Mouse (Mus musculus) retina, postnatal 7 days (tissue): ENCODE measurements at regions not wholly inside any gene's neighbourhood (a gene's known extent, or its start where the extent isn't known, plus 50 kb on each side); places are given as distances from the start of the nearest gene placed in this dataset.

Experiments
- DNase-seq: peaks from one replicate; pipeline ENCODE4 v3.0.0-alpha.2; 2012; ENCODE audit warnings: low read depth, low spot score

DNA sequence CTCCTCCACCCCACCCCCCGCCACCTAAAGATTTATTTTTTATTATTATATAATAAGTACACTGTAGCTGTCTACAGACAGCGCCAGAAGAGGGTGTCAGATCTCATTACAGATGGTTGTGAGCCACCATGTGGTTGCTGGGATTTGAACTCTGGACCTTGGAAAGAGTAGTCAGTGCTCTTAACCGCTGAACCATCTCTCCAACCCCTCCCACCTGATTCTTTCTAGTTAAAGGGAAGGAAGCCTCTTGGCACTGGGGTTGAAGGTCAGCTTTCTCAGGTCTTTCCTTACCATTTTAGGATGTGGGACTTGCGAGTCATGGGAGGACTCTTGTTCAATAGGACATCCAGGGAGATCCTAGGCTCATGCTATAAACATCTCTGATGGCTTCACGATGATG is 54.7 kb downstream of the Hes1 start:
- no peak for DNase-seq

GRCm38 (mm10) chr16:30120330-30121265 is 56.4 kb downstream of the Hes1 start:
- DNase-seq = no peak

GRCm38 (mm10) chr16:30121596-30121995 is 57.4 kb downstream of the Hes1 start:
- DNase-seq = no peak

DNA sequence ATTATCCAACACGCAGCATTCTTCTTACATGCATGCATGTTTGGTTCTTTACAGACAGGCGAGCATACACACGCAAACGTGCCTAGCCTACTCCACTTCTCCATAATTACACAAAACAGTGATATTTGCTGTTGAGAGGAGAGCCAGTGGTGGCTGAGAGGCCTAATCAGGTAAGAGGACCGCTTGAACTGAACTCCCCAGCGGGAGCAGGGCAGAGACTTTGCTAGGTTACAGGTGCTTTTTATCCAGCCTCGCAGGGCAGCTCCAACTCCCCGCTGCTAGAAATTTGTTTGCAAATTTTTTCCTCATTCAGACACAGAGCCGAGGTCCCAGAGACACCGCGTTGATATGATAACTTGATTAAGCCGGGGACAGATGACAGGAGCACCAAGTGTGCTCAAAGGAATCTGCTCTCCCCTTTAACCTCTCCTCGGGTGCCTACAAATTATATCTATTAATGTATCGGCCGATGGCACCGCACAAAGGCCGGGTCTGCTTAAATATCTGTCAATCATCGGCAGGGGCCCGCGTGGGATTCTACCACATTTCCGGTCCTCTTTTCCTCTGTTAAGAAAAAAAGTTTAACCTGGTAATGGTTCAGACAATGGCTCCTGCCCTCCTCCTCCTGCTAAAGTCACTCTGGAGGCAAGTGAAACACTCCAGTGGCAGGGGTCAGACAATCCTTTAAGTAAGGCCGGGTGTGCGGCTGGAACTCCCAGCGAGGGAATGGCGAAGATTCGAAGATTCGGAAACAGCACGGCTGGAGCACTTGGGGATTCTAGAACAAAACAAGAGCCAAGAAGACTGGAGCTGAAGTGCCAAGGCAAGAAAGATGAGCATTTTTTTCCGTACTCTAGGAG is 58.3 kb downstream of the Hes1 start:
- no peak for DNase-seq

GRCm38 (mm10) chr16:30127015-30127414 is 62.8 kb downstream of the Hes1 start:
- DNase-seq = no peak

- DNase-seq = no peak
These were observed 64.6 kb downstream of the Hes1 start for GRCm38 (mm10) chr16:30128787-30129186.

DNA sequence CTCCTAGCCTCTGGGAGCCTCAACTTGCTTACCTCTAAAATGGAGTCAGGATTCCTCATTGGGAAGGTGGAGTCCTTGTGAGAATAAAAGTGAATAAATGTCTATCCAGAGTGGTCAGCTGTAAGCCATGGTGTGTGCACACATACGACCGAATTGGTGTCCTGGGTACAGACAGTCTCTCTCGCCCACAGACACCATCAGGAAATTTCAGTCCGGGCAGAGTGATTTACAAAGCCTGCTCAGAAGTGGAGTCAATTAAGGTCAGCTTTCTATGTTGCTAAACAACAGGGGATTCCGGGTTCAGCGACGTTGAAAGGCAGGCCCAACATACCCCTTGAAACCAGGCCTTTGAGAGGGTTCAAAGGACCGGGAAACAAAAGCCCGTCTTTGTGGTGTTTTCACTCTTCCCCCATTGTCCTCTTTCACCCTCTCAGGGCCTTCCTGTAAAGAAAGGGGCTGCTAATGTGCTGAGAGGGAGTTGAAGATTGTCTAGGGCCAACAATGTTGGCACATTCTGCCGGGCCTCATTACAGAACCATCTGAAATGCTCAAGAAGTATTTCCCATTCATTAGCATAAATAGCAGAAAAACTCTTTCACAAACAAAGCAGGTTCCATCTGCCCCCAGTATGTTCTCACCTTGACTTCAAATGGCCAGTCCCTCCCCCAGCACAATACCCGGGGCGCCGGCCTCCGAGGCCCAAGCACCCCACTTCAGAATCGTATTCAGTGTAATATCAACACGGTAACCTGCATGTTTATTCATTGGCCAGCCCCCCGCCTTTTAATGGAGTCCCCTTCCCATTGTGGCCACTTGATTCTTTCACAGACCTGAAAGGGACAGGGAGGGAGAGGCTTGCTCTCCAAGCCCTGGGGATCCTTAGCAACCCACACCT is 65.3 kb downstream of the Hes1 start:
- no peak for DNase-seq

DNA sequence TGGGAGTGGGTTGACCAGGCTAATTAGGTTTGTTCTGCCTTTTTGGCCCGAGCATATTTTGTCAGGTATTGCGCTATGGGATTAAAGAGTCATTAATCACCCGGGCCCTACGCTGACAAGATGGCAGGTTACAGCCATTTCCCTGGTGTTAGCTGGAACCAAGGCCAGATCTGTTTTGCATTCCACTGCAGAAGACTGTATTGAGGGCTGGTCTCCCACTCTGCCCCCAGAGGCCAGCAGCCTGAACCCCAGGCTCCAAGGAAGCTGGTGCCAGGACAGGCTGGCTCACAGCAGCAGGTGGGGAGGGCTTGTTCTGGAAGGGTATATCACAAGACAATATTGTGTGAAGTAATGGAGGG is 65.9 kb downstream of the Hes1 start:
- DNase-seq = no peak

- no peak for DNase-seq
These were observed 67.9 kb downstream of the Hes1 start for GRCm38 (mm10) chr16:30132086-30132485.

GRCm38 (mm10) chr16:30134642-30135165 is 70.5 kb downstream of the Hes1 start:
- DNase-seq = no peak

DNA sequence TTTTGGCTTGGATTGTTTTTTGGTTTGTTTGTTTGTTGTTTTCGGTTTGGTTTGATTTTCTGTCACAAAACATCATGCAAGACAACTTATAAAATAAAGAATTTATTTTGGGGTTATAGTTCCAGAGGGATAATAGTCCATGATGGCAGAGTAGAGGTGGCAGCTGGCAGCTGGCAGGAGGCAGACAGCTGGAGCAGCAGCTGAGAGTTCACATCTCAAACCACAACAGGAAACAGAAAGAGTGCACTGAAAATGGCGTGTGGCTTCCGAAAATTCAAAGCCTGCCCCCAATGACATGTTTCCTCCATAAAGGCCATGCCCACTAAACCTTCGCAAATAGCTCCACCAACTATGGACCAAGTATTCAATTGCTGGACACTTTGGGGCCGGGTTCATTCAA is 72.7 kb downstream of the Hes1 start:
- DNase-seq = no peak

- no peak for DNase-seq
These were observed 73.6 kb downstream of the Hes1 start for GRCm38 (mm10) chr16:30137812-30138211.

DNA sequence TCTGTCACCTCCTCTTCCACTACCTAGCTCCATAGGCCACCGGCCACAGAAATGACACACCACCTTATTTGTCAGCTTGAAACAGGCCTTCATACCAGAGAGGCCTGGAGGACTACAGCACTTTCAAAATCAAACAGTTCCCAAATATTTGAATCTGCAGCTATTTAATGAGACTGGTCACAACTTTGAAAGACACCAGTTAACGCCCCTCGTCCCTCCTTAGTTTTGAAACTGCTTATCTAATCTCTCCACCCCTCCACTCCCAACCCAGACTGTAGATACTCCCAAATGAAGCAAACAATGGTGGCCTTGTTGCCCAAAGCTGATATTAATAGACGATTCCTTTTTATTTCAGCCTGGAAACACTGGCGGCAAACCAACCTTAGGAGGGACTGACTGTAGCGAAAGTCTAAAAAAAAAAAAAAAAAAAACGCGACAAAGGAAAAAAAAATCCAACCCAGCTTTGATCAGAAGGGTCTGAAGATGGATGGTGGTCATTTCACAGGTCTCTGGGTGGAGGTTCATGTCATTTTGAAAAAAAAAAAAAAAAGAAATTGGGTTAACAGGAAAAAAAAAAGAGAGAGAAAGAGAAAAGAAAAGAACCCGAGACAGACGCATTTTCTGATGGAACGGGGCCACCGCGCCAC is 80.8 kb downstream of the Hes1 start:
- no peak for DNase-seq

DNA sequence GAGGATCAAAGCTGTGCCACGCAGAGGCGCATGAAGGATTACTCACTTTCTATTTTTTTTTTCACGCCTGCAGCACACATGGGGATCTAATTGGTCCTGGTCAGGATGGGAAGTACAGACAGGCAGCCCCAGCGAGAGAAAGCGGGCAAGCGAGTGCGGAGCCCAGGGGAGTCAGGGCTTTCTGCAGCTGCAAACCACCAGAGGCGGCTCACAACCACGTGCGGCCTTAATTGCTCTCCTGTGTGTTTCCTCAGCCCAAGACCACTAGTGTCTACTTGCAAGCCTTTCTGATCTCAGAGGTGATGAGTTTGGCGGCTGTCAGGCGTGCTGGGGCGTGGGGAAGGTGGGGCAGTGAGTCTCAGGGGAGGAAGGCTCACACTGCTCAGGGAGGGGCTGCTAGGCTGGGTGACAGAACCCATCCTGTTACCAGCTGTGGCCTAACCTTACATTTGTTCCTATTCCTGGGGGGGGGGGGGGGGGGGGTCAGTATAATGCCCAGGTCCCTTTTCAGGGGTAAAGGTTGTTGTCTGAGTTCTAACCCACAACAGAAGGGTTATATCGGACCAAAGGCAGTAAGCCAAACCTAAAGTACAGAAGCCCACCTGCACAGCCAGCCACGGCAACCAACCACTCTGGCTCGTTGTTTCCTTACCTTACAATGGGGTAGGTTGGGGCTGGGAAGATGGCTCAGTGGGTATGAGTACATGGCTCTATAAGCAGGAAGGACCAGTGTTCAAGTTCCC is 81.5 kb downstream of the Hes1 start:
- DNase-seq = no peak

DNA sequence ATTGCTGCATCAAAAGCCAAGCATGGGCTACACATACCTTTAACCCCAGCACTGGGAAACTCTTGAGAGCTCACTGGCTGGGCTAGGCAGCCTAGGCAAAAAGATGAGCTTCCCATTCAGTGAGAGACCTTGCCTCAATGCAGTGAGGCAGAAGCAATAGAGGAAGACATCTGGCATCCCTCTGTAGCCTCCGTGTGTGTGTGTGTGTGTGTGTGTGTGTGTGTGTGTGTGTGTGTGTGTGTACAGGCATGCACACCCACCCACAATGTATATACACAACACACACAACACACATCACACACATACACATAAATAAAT is 82.0 kb downstream of the Hes1 start:
- no peak for DNase-seq

GRCm38 (mm10) chr16:30147296-30147695 is 83.1 kb downstream of the Hes1 start:
- DNase-seq = no peak

DNA sequence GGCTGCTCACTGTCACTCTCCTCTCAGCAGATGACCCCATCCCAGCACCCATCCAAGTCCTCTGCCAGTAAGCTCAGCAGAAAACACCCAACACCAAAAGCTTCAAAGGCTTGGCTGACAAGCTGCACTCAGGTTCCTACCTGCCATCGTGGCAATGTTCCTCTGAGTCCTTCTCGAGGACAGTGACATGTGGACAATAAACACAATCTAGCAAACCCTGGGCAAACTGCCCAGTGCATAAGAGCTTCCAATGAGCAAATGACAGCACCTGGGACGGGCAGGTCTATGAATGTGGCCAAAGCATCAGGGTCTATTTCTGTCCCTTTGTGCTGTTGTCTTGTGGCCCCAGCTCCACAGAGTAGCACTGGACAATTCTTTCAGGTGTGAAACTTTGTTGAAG is 86.9 kb downstream of the Hes1 start:
- DNase-seq = no peak

DNA sequence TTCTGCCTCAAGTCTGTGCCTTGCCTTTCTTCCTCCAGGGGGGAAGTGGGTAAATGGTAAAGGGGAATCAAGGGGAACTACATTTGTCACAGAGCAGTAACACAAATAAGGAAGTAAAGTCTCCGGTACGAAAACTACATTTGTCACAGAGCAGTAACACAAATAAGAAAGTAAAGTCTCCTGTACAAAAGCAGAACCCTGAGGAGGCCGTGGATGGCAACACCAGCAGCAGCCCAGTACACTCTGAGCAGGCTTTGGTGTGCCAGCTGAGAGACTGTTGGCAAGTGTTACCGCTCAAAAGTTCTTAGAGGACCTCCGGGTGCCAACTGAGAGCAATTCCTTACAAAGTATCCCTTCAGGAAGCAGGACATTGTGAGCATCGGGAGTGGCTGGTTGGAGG is 90.9 kb downstream of the Hes1 start:
- no peak for DNase-seq

DNA sequence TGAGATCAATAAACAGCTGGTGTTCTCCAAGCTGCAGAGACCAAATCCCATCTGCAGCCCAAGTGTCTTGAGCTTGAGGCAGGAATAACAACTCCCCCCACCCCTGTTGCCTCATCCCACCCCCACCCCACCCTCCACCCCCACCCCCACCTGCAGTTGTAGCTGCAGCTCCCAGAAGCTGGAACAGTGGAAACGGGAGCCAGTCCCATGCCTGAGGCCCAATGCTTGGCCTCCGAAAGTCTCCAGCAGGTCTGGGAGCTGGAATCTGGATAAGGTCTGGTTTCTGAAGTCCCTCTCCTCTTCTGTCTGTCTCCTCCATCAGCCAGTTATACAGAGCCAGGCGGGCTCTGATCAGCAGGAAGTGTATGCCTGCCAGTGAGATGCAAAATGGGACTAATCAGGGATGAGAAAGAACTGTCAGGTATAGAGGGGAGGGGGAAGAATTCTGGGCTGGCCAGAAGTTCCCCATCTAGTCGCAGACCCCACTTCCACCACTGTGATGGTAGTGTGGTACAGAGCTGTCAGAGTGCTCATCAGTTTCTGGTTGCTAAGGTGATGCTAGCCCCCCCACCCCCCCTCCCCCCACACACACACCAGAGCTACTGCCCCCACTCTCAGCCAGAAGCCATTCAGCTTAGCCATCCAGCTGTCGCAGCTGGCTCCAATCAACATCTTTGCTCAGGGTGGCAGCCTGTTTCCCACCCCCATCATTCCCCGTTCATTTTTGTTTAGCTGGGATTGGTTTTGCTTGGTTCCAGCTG is 91.5 kb downstream of the Hes1 start:
- no peak for DNase-seq

- no peak for DNase-seq
These were observed 94.0 kb downstream of the Hes1 start for GRCm38 (mm10) chr16:30158184-30158583.
